Mouse (Mus musculus) brain, adult 2 months (tissue): ENCODE results near the gene Dhx34.

Source experiments
- DNase-seq: peaks from one replicate; pipeline ENCODE4 v3.0.0; 2011; ENCODE audit warnings: low read depth, low spot score

Gene Dhx34

GRCm38 (mm10) chr7:16210862-16211365, 10.9 kb downstream of the Dhx34 start:
- no peak for DNase-seq

- no peak for DNase-seq
Measured at GRCm38 (mm10) chr7:16208781-16209665, 12.8 kb downstream of the Dhx34 start.

- DNase-seq = peak; percentile 89
Measured at GRCm38 (mm10) chr7:16207496-16207895, 14.3 kb downstream of the Dhx34 start.

GRCm38 (mm10) chr7:16207076-16207475, 14.8 kb downstream of the Dhx34 start:
- peak; percentile 24 for DNase-seq

- no peak for DNase-seq
Measured at GRCm38 (mm10) chr7:16204791-16205190, 17.0 kb downstream of the Dhx34 start.

- no peak for DNase-seq
Measured at GRCm38 (mm10) chr7:16203505-16203903, 18.3 kb downstream of the Dhx34 start.

- DNase-seq = no peak
Measured at GRCm38 (mm10) chr7:16202756-16203504, 18.9 kb downstream of the Dhx34 start.

GRCm38 (mm10) chr7:16201136-16201535, 20.7 kb downstream of the Dhx34 start:
- DNase-seq = no peak

- no peak for DNase-seq
Measured at GRCm38 (mm10) chr7:16198540-16198939, 23.3 kb downstream of the Dhx34 start.

GRCm38 (mm10) chr7:16197166-16197565, 24.7 kb downstream of the Dhx34 start:
- DNase-seq = no peak

GRCm38 (mm10) chr7:16196616-16197015, 25.2 kb downstream of the Dhx34 start:
- no peak for DNase-seq

GRCm38 (mm10) chr7:16193702-16194101, 28.1 kb downstream of the Dhx34 start:
- no peak for DNase-seq

GRCm38 (mm10) chr7:16192315-16192714, 29.5 kb downstream of the Dhx34 start:
- peak; percentile 77 for DNase-seq

GRCm38 (mm10) chr7:16187494-16187893, 34.3 kb downstream of the Dhx34 start:
- no peak for DNase-seq

GRCm38 (mm10) chr7:16183663-16184062, 38.2 kb downstream of the Dhx34 start:
- no peak for DNase-seq

- no peak for DNase-seq
Measured at GRCm38 (mm10) chr7:16178114-16178513, 43.7 kb downstream of the Dhx34 start.

GRCm38 (mm10) chr7:16175542-16175931, 46.3 kb downstream of the Dhx34 start:
- DNase-seq = peak; percentile 9

GRCm38 (mm10) chr7:16174597-16175541, 47.0 kb downstream of the Dhx34 start, which contains the start of gene Meis3:
Gene Meis3 (plus strand): TSS chr7:16175090.
- DNase-seq = peak; percentile 82

- no peak for DNase-seq
Measured at GRCm38 (mm10) chr7:16173146-16173545, 48.7 kb downstream of the Dhx34 start.

GRCm38 (mm10) chr7:16172586-16173140, 49.2 kb downstream of the Dhx34 start:
- DNase-seq = no peak

- peak; percentile 80 for DNase-seq
Measured at GRCm38 (mm10) chr7:16172141-16172581, 49.7 kb downstream of the Dhx34 start.
